Mouse (Mus musculus) cerebellum, adult 9-10 months (tissue): ENCODE measurements around the gene Dmkn.
"Not testable (repeated sequence)": the region's sequence is repeated elsewhere in the genome, so short reads cannot be mapped to it uniquely, and the experiment has no call there.

Source experiments
- DNase-seq: peaks from one replicate; pipeline ENCODE4 v3.0.0; 2022

Gene Dmkn

GRCm38 (mm10) chr7:30763456-30763855, at the start of gene Dmkn:
Gene Dmkn (plus strand): TSS chr7:30763756.
- DNase-seq = no peak

DNA sequence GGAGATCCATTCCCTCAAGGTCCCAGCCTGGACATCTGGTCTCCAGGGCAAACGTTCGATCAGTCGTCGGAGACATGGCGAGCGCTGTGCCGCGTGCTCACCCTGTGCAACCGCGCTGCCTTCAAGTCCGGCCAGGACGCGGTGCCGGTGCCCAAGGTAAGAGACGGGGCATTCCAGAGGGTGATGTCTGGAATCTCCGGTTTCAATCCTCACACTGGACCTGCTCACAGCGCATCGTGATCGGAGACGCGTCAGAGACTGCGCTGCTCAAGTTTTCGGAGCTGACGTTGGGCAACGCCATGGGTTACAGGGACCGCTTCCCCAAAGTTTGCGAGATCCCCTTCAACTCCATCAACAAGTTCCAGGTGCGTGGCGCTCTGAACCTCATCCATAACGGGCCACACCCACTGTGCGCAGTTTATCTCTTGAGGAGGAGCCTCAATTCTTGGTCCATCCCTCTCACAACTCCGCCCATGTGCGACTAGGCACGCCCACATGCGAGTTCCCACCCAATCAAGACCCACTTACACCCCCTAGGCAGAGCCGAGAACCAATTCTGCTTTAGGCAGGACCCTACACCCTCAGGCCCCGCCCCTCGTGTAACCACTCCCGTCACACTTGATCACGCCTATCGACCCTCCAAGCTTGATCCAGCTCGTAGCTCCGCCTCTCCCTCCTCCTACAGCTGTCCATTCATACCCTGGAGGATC, 46.4 kb upstream of the Dmkn start:
- DNase-seq = no peak

GRCm38 (mm10) chr7:30717716-30718046, 45.9 kb upstream of the Dmkn start:
- no peak for DNase-seq

DNA sequence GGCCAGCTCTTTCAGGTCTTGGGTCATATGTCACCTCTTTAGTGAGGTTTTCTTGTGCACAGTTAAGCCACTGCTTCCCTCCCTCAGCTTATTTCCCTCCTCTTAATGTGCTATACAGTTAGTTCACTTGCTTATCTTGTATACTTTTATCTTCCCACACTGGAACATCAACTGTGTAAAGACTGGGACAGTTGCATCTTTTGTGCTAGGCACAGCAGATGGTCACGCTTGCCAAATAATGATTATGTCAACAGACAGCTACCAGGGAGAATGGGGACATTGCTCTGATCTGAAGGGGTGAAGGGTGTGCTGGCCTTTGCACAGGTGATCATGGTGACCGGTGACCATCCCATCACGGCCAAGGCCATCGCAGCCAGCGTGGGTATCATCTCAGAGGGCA, 43.9 kb upstream of the Dmkn start:
- DNase-seq = no peak

GRCm38 (mm10) chr7:30721286-30721685, 42.3 kb upstream of the Dmkn start:
- DNase-seq = no peak

- DNase-seq = no peak
These were observed 40.1 kb upstream of the Dmkn start for GRCm38 (mm10) chr7:30723274-30723953.

GRCm38 (mm10) chr7:30728214-30728613, 35.3 kb upstream of the Dmkn start:
- DNase-seq = no peak

- DNase-seq = no peak
These were observed 34.7 kb upstream of the Dmkn start for GRCm38 (mm10) chr7:30728739-30729395.

DNA sequence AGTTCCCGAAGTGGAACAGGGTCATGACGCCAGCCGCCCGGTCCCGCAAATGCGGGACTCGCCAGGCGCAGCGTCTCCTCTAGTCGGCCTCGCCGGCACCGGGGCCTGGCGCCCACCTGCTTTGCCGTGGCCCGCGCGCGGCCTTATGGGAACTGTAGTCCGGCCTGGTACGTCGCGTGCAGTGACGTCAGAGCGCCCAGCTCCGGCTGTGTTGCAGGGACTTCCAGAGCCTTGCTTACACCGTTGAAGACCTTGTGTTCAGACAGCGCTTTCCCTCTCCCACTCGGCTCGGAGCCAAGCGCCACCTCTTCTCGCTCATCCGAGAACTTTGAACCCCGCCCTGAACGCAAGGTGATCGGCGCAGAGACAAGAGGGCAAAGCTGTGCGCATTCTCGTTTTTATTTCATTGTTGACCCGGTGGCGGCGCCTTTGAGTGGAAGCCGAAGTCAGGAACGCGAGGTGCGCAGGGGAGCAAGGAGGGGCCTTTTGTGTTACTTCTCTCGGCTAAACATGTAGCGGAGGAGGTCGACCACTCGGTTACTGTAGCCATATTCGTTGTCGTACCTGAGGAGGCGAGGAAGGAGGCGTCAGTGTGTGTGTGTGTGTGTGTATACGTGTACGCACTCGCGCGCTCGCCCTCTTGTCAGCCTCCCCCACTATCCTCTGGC, 34.0 kb upstream of the Dmkn start, which contains the start of gene Tmem147:
Gene Tmem147, minus strand, starts transcription at position 145 of the 668 bp plus-strand sequence.
- DNase-seq = peak; percentile 95

DNA sequence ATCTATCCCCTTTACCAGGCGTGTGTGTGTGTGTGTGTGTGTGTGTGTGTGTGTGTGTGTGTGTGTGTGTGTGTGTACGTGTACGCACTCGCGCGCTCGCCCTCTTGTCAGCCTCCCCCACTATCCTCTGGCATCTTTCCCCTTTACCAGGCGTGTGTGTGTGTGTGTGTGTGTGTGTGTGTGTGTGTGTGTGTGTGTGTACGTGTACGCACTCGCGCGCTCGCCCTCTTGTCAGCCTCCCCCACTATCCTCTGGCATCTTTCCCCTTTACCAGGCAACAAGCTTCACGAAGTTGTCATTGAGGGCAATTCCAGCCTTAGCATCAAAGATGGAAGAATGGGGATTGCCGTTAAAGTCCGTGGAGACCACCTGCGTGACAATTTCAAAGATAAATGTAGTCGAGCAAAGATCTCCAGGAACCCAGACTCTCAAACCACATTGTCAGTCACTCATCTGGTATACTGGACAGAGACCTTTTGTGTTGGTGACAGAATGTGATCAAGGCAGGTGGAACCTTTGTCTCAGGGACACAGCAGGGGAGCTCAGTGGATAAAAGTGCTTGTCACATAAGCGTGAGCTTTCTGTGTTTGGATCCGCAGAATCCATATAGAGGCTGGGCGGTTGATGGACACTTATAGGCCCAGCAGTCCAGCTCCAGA, 33.4 kb upstream of the Dmkn start:
- DNase-seq = peak; percentile 55

DNA sequence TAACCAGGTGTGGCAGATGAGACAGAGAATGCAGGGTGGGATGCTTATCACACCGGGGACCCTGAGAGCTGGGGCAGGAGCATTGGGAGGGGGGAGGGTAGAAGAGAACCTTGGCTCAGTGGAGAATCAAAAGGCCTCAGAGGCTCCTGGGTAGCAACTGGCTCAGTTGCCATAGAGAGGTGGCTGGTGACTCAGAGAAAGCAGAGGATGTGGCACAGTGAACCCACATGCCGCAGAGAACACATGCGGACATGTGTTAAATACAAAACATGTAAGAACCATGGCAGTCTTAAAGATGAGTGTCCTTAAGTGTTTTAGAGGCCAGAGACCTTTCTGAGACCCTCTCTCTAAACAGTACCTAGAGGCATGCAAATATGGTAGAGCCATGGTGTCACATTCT, 27.3 kb upstream of the Dmkn start:
- DNase-seq = no peak

GRCm38 (mm10) chr7:30742570-30742969, 21.0 kb upstream of the Dmkn start:
- DNase-seq = not testable (repeated sequence)

GRCm38 (mm10) chr7:30743617-30744016, 19.9 kb upstream of the Dmkn start, which contains the start of gene Gapdhs:
Gene Gapdhs (minus strand): TSS chr7:30743681.
- not testable (repeated sequence) for DNase-seq

- no peak for DNase-seq
These were observed 19.4 kb upstream of the Dmkn start for GRCm38 (mm10) chr7:30744022-30744598.

GRCm38 (mm10) chr7:30747525-30748204, 15.9 kb upstream of the Dmkn start:
- no peak for DNase-seq

GRCm38 (mm10) chr7:30749824-30750606, 13.5 kb upstream of the Dmkn start:
- DNase-seq = no peak

DNA sequence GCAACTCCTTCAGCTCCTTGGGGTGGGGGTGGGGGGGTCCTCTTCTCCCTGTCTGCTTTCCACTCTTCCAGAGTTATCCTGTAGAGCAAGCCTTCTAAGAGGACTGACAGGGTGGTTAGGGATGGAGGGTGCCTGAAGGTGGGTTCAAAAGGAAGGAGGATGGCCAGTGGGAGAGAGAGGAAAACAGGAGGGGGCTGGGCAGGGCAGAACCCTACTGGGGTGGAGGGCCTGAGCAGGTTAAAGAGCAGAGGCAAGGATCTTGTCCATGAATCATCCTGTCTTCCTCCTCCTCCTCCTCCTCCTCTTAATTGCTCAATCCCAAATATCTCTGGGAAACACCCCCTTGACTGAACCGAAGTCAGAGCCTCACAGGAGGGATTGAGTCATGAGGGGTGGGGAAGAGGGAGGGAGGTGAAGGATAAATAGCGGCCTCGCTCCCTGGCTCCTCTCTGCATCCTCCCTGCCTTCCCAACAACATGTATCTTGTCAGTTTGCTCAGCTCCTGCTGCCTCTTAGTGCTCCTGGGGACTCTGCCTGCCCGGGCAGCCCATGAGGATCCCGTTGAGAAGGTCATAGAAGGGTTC, 12.4 kb upstream of the Dmkn start, which contains the start of gene Sbsn:
Gene Sbsn, plus strand, starts transcription at position 386 of the 584 bp plus-strand sequence.
- DNase-seq = no peak

DNA sequence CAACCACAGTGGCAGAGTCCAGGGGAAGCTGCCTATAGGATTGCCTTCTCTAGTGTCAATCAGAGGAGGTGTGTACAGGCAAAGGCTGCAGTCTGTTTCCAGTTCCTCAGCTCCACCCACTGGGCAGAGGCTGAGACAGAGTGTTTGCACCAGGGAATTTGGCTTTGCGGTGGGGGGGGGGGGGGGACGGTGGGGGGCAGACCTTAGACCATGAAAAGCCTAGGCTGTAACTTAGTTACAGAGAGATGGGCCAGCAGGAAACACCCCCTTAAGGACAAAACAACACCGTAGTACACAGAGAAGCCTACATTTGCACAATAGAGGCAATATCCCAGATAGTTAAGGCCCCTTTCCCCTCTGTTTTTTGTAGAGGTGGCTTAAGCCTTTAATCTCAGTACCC, 6.6 kb upstream of the Dmkn start:
- no peak for DNase-seq

- no peak for DNase-seq
These were observed 4.7 kb upstream of the Dmkn start for GRCm38 (mm10) chr7:30758853-30759252.

DNA sequence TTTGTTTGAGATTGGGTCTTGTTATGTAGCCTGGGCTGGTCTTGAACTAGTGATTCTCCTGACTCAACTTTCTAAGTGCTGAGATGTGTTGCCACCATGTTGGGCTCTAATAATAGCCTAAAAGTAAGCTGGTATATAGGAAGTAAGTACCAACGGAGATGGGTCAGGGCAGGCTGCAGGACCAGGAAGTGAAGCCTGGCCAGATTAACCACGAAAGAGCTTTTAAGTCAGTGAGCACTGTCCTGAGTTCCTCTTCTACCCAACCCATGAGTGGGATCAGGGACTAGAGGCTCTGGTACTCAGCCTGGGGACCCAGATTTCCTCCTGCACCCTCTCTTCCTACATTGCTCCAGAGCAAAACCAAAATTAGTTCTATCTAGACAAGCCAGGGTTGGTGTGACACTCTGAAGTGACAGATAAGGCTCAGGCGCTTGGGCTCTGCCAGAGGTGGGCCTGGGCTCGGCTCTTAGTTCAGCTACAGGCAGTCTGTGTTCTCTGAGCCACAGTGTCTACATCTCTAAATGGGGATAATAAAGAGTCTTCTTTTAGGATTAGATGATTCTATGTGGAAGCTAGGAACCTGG, 1.7 kb upstream of the Dmkn start:
- no peak for DNase-seq
